Mouse (Mus musculus) ES-E14 (cell line): Measurements from ENCODE around the gene Cux2. TPM values are rescaled to one million over a fixed set of nuclear protein-coding genes. Genes with fewer than 3 reads are reported as not detected.
A peak's percentile ranks its signal among the peaks of the same experiment; 100 is the strongest.

Experiments
- DNase-seq: peaks from one replicate; pipeline ENCODE4 v3.0.0-alpha.2; 2013; ENCODE audit warnings: low read depth, low spot score
- H3K27ac ChIP-seq: 2 replicates; pipeline ENCODE4 v1.5.1; 2012; ENCODE audit warnings: low read depth, mild to moderate bottlenecking, low read length, moderate library complexity, mixed read lengths; ENCODE audit not compliant: poor library complexity, insufficient read depth, severe bottlenecking
- H3K36me3 ChIP-seq: 2 replicates; pipeline ENCODE4 v1.6.1; 2012; ENCODE audit warnings: mild to moderate bottlenecking, low read length, moderate library complexity, mixed read lengths; ENCODE audit not compliant: control insufficient read depth, poor library complexity, insufficient read depth, severe bottlenecking
- H3K4me1 ChIP-seq, 2 experiments: fragments of 150-350 bp in 1 of 2; sonication (generic) in 1 of 2; 2 replicates each; pipeline ENCODE4 v1.6.1; 2012; ENCODE audit warnings: low read length in 2 of 2, mild to moderate bottlenecking in 1 of 2, mixed read lengths in 1 of 2; ENCODE audit not compliant: control insufficient read depth in 2 of 2, insufficient read depth in 2 of 2, poor library complexity in 1 of 2
- H3K4me3 ChIP-seq, 2 experiments: fragments of 150-350 bp in 1 of 2; sonication (generic) in 1 of 2; 2 replicates each; pipeline ENCODE4 v1.5.1; 2012; ENCODE audit warnings: low read length in 2 of 2, low read depth in 1 of 2, mild to moderate bottlenecking in 1 of 2, mixed read lengths in 1 of 2; ENCODE audit not compliant: insufficient read depth in 1 of 2, poor library complexity in 1 of 2, severe bottlenecking in 1 of 2
- H3K9ac ChIP-seq: 2 replicates; pipeline ENCODE4 v1.6.1; 2012; ENCODE audit warnings: low read depth, mild to moderate bottlenecking, low read length, mixed read lengths; ENCODE audit not compliant: poor library complexity, insufficient read depth, severe bottlenecking
- H3K9me3 ChIP-seq: fragments of 150-350 bp; sonication (generic); 2 replicates; pipeline ENCODE4 v1.6.1; 2012; ENCODE audit warnings: low read depth, mild to moderate bottlenecking, low read length; ENCODE audit not compliant: control insufficient read depth, insufficient read depth
- CHD2 ChIP-seq: IDR thresholded peaks from 2 replicates; pipeline ENCODE4 v1.6.1; 2014; ENCODE audit warnings: mild to moderate bottlenecking, low read depth, low read length, inconsistent platforms
- HCFC1 ChIP-seq: IDR thresholded peaks from 2 replicates; pipeline ENCODE4 v1.6.1; 2012; ENCODE audit warnings: low read length, inconsistent platforms, borderline replicate concordance; ENCODE audit not compliant: insufficient read depth
- MAFK ChIP-seq: IDR thresholded peaks from 2 replicates; pipeline ENCODE4 v1.6.1; 2014; ENCODE audit warnings: mild to moderate bottlenecking, low read depth, low read length, inconsistent platforms; ENCODE audit not compliant: insufficient read depth
- ZC3H11A ChIP-seq: IDR thresholded peaks from 2 replicates; pipeline ENCODE4 v1.6.1; 2012; ENCODE audit warnings: low read depth, mild to moderate bottlenecking, inconsistent platforms, low read length, borderline replicate concordance
- ZNF384 ChIP-seq: IDR thresholded peaks from 2 replicates; pipeline ENCODE4 v1.6.1; 2012; ENCODE audit warnings: low read depth, low read length, inconsistent platforms
- in situ Hi-C, 2 experiments: fragments of 600-800 bp; cut with MboI; formaldehyde crosslinking; loops; one replicate each; pipeline ENCODE4 v1.15.1; 2025; ENCODE audit warnings: low sequenced_read_pairs in 2 of 2, inconsistent platforms in 1 of 2; ENCODE audit not compliant: unreplicated experiment in 2 of 2
- total RNA-seq: library from RNA; depleted of rRNA; stranded (reverse); fragments of 300-350 nt; gene quantifications from 2 replicates; pipeline ENCODE4 v1.2.3, GENCODE M21; 2012

The Cux2 gene
- total RNA-seq, 1 experiment, result 1.8 TPM

GRCm38 (mm10) chr5:122060767-122061333 is 10.9 kb upstream of the Cux2 start:
- peaks cover 8 to 31% of the 10 kb centered on the region in 2 experiments for H3K4me1 ChIP-seq
- TF ChIP-seq ZNF384 (no peak), HCFC1 (no peak), MAFK (no peak)
- in situ Hi-C loops, result loop anchor here in 1 of 2 experiments (10.0 kb wide), 1 partner anchor 196 kb away; no protein-coding TSS in a partner anchor
- no peak overlapping the region for H3K9ac ChIP-seq
- H3K9me3 ChIP-seq, result no peaks in the 10 kb centered on the region
- H3K4me3 ChIP-seq, result peak overlapping the region; percentile 44 to 60; a peak in 3 of 4 replicates
- no peak for DNase-seq
- no peaks in the 10 kb centered on the region for H3K36me3 ChIP-seq
- no peak overlapping the region; the same call in 1 of the 2 replicates for H3K27ac ChIP-seq

GRCm38 (mm10) chr5:122059060-122060017 is 9.4 kb upstream of the Cux2 start:
- H3K9ac ChIP-seq, result peak overlapping the region; percentile 4; the same call in 1 of the 2 replicates
- no peak overlapping the region for H3K27ac ChIP-seq
- peaks cover 8 to 31% of the 10 kb centered on the region in 2 experiments for H3K4me1 ChIP-seq
- in situ Hi-C loops, result loop anchor here in 1 of 2 experiments (10.0 kb wide), 2 partner anchors 115 to 195 kb away; no protein-coding TSS in a partner anchor
- H3K4me3 ChIP-seq, result peak overlapping the region; percentile 2 to 52; a peak in 3 of 4 replicates
- TF ChIP-seq CHD2 (no peak), HCFC1 (no peak), ZC3H11A (no peak)
- no peak for DNase-seq
- H3K36me3 ChIP-seq, result no peaks in the 10 kb centered on the region
- no peaks in the 10 kb centered on the region for H3K9me3 ChIP-seq

GRCm38 (mm10) chr5:122057622-122058021 is 7.7 kb upstream of the Cux2 start:
- no peaks in the 10 kb centered on the region for H3K36me3 ChIP-seq
- no peak for TF ChIP-seq MAFK
- TF ChIP-seq ZC3H11A, result peak; percentile 9; the same call in 1 of the 2 replicates
- no peak for TF ChIP-seq CHD2
- no peak overlapping the region for H3K9ac ChIP-seq
- no peak overlapping the region for H3K4me3 ChIP-seq
- in situ Hi-C loops, result loop anchor here in 1 of 2 experiments (10.0 kb wide), 1 partner anchor 113 kb away; no protein-coding TSS in a partner anchor
- no peak overlapping the region for H3K27ac ChIP-seq
- no peak for DNase-seq
- no peaks in the 10 kb centered on the region for H3K9me3 ChIP-seq
- peaks cover 8 to 22% of the 10 kb centered on the region in 2 experiments for H3K4me1 ChIP-seq

- H3K9me3 ChIP-seq, result no peaks in the 10 kb centered on the region
- H3K36me3 ChIP-seq, result no peaks in the 10 kb centered on the region
- H3K4me3 ChIP-seq, result no peak overlapping the region
- H3K9ac ChIP-seq, result no peak overlapping the region
- H3K4me1 ChIP-seq, result peaks cover 7 to 13% of the 10 kb centered on the region in 2 experiments
- H3K27ac ChIP-seq, result no peak overlapping the region
- DNase-seq, result no peak
- no peak for TF ChIP-seq HCFC1
- in situ Hi-C loops, result loop anchor here in 1 of 2 experiments (10.0 kb wide), 1 partner anchor 112 kb away; no protein-coding TSS in a partner anchor
Measured at GRCm38 (mm10) chr5:122056557-122056956, 6.7 kb upstream of the Cux2 start.
